Mouse (Mus musculus) cortical plate, adult 2 months (tissue): ENCODE data around the gene Gm12185.
"Not testable (repeated sequence)": the region's sequence is repeated elsewhere in the genome, so short reads cannot be mapped to it uniquely, and the experiment has no call there.

Source experiments
- CTCF ChIP-seq: fragments of 200-500 bp; IDR thresholded peaks from 2 replicates; pipeline ENCODE4 v1.5.1; 2011; ENCODE audit warnings: mild to moderate bottlenecking, control low read depth, low read length; ENCODE audit not compliant: insufficient read depth; ENCODE audit errors: extremely low read depth
- POLR2A ChIP-seq: fragments of 200-500 bp; IDR thresholded peaks from 2 replicates; pipeline ENCODE4 v1.6.1; 2011; ENCODE audit warnings: mild to moderate bottlenecking, low read length, control low read depth; ENCODE audit not compliant: insufficient read depth; ENCODE audit errors: extremely low read depth

- TF ChIP-seq CTCF, POLR2A: not testable (repeated sequence)
Observed at GRCm38 (mm10) chr11:49006317-49006716, 14.3 kb upstream of the Gm12185 start.
